Mouse (Mus musculus) layer of hippocampus, adult 2 months (tissue): ENCODE results near the gene Upp2. TPM values are rescaled to one million over a fixed set of nuclear protein-coding genes. Genes with fewer than 3 reads are reported as not detected.
A peak's percentile ranks its signal among the peaks of the same experiment; 100 is the strongest.

Source experiments
- DNase-seq, 2 experiments: peaks; one replicate each; pipeline ENCODE4 v3.0.0; 2022; ENCODE audit warnings: low spot score in 2 of 2
- H3K27ac ChIP-seq: fragments of 200-600 bp; 2 replicates; pipeline ENCODE4 v1.8.1; 2022
- H3K4me3 ChIP-seq: fragments of 200-600 bp; 2 replicates; pipeline ENCODE4 v1.8.1; 2022; ENCODE audit warnings: mild to moderate bottlenecking
- CTCF ChIP-seq: fragments of 200-600 bp; conservative IDR thresholded peaks from 2 replicates; pipeline ENCODE4 v1.8.1; 2022; ENCODE audit warnings: antibody characterized with exemption, mild to moderate bottlenecking, moderate library complexity
- total RNA-seq, 2 experiments: library from RNA; stranded (reverse); gene quantifications; 2 replicates each; pipeline ENCODE4 v1.2.3; 2021

The Upp2 gene
- total RNA-seq, 2 experiments from 2014 or later, result 32.7 to 38.5 TPM

- peak; percentile 36 to 54 for DNase-seq
These were observed 144.8 kb downstream of the Upp2 start for GRCm38 (mm10) chr2:58711935-58712334.

GRCm38 (mm10) chr2:58717898-58718297 is 150.8 kb downstream of the Upp2 start:
- no peak for DNase-seq
- H3K4me3 ChIP-seq, result no peak overlapping the region
- no peak overlapping the region for H3K27ac ChIP-seq
- no peak for TF ChIP-seq CTCF

More at GRCm38 (mm10) chr2:58711935-58712334, 144.8 kb downstream of the Upp2 start:
- Histone ChIP-seq H3K4me3 (no peak overlapping the region), H3K27ac (no peak overlapping the region)
- TF ChIP-seq CTCF, result no peak

GRCm38 (mm10) chr2:58737192-58737820 is 170.2 kb downstream of the Upp2 start:
- Histone ChIP-seq H3K27ac (no peak overlapping the region), H3K4me3 (no peak overlapping the region)
- peak in 1 of 2 experiments; percentile 8 for DNase-seq
- TF ChIP-seq CTCF, result peak; percentile 72

GRCm38 (mm10) chr2:58741213-58741612 is 174.1 kb downstream of the Upp2 start:
- no peak for TF ChIP-seq CTCF
- no peak for DNase-seq
- H3K27ac ChIP-seq, result no peak overlapping the region
- H3K4me3 ChIP-seq, result no peak overlapping the region

- H3K27ac ChIP-seq, result no peak overlapping the region
- TF ChIP-seq CTCF, result no peak
- no peak for DNase-seq
- no peak overlapping the region for H3K4me3 ChIP-seq
These were observed 174.9 kb downstream of the Upp2 start for GRCm38 (mm10) chr2:58742026-58742425.

- no peak overlapping the region for H3K4me3 ChIP-seq
- no peak for TF ChIP-seq CTCF
- no peak for DNase-seq
- no peak overlapping the region for H3K27ac ChIP-seq
These were observed 176.3 kb downstream of the Upp2 start for GRCm38 (mm10) chr2:58743446-58743845.

- DNase-seq, result no peak
- TF ChIP-seq CTCF, result no peak
- Histone ChIP-seq H3K4me3 (no peak overlapping the region), H3K27ac (no peak overlapping the region)
These were observed 180.6 kb downstream of the Upp2 start for GRCm38 (mm10) chr2:58747483-58748229.

- DNase-seq, result no peak
- TF ChIP-seq CTCF, result no peak
- Histone ChIP-seq H3K4me3 (no peak overlapping the region), H3K27ac (no peak overlapping the region)
These were observed 181.2 kb downstream of the Upp2 start for GRCm38 (mm10) chr2:58748296-58748695.

- TF ChIP-seq CTCF, result no peak
- no peak overlapping the region for H3K4me3 ChIP-seq
- no peak overlapping the region for H3K27ac ChIP-seq
- no peak for DNase-seq
These were observed 185.8 kb downstream of the Upp2 start for GRCm38 (mm10) chr2:58752891-58753290.

GRCm38 (mm10) chr2:58754736-58755135 is 187.6 kb downstream of the Upp2 start:
- Histone ChIP-seq H3K27ac (no peak overlapping the region), H3K4me3 (no peak overlapping the region)
- DNase-seq, result no peak
- no peak for TF ChIP-seq CTCF

GRCm38 (mm10) chr2:58758081-58758480 is 191.0 kb downstream of the Upp2 start:
- no peak for TF ChIP-seq CTCF
- no peak overlapping the region for H3K4me3 ChIP-seq
- H3K27ac ChIP-seq, result no peak overlapping the region
- no peak for DNase-seq

GRCm38 (mm10) chr2:58759676-58760075 is 192.6 kb downstream of the Upp2 start:
- no peak for TF ChIP-seq CTCF
- Histone ChIP-seq H3K4me3 (no peak overlapping the region), H3K27ac (no peak overlapping the region)
- peak in 1 of 2 experiments; percentile 19 for DNase-seq

- Histone ChIP-seq H3K27ac (peak overlapping the region; percentile 60), H3K4me3 (no peak overlapping the region)
- no peak for TF ChIP-seq CTCF
- DNase-seq, result peak; percentile 72 to 73
These were observed 198.0 kb downstream of the Upp2 start for GRCm38 (mm10) chr2:58765141-58765540.

- H3K4me3 ChIP-seq, result no peak overlapping the region
- no peak for TF ChIP-seq CTCF
- no peak for DNase-seq
- no peak overlapping the region for H3K27ac ChIP-seq
These were observed 206.7 kb downstream of the Upp2 start for GRCm38 (mm10) chr2:58773833-58774232.
